ENCODE assay signal across 9 mouse cellular contexts in the genomic region with DNA sequence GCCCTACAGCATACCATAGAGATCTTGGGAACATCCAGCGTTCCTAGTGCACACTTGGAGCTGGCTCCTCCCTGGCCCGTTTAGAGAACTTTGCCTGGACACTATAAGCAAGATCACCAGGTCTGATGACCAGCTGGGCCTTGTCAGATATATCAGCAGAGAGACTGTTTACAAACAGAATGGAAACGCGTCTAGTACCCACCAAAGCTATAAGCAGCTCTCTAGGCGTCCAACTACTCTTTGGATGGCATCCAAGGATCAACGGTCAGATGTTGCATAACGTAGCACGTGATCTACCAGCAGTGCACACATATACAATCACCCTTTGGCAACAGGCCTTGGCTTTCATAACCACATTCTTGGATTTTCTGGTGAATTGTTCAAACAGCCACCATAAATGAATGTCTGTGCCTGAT. TPM values are rescaled to one million over a fixed set of nuclear protein-coding genes. Genes with fewer than 3 reads are reported as not detected.
A peak's percentile ranks its signal among the peaks of the same experiment; 100 is the strongest.
DNase-seq lines count a peak whose midpoint lies in the region; ATAC-seq lines count a peak whose summit lies in the region.
"Had no signal": no experiment of that assay in that cellular context is flagged by ENCODE, and none has a peak within 500 bp of the region (broad histone marks: within the 10 kb centered on the region; RNA-seq: fewer than 3 reads in every experiment).

No protein-coding gene starts in this region.

- H3K4me2 ChIP-seq in liver, embryonic 12.5 days = no peak overlapping the region
- no peak overlapping the region for H3K4me2 ChIP-seq in stomach, embryonic 16.5 days (ENCODE audit: low read depth, low read length)
- H3K4me2 ChIP-seq: limb, embryonic 13.5 days had no signal

- H3K4me3 ChIP-seq in liver, embryonic 12.5 days = no peak overlapping the region
- H3K4me3 ChIP-seq in stomach, embryonic 16.5 days (replicated peaks; ENCODE audit: low read length) = no peak overlapping the region
- H3K4me3 ChIP-seq: limb, embryonic 13.5 days had no signal

- peak; percentile 69 for DNase-seq in adrenal gland, postnatal 10 days
- DNase-seq in adrenal gland, adult 18-20 months (ENCODE audit: low spot score in 2 of 2) = no peak
- DNase-seq in urinary bladder, adult 18-20 months (ENCODE audit: low spot score in 2 of 2) = peak; percentile 33 to 66
- DNase-seq in urinary bladder, postnatal 10 days (ENCODE audit: low spot score) = no peak
- DNase-seq in left cerebral cortex, adult 8-10 months (ENCODE audit: low spot score in 2 of 2) = no peak
- no peak for DNase-seq in embryo, embryonic 9.5 days (ENCODE audit: extremely low spot score)

- H3K9me3 ChIP-seq in liver, embryonic 12.5 days (replicated peaks) = no peaks in the 10 kb centered on the region
- H3K9me3 ChIP-seq in stomach, embryonic 16.5 days (replicated peaks; ENCODE audit: control insufficient read depth, low read length) = no peaks in the 10 kb centered on the region
- H3K9me3 ChIP-seq: limb, embryonic 13.5 days had no signal

- peak; percentile 70 for ATAC-seq in liver, embryonic 12.5 days
- peak; percentile 87 for ATAC-seq in stomach, embryonic 16.5 days (ENCODE audit: insufficient read depth, low FRiP score)

- H3K27ac ChIP-seq in liver, embryonic 12.5 days = 0 out of 2 replicates have a peak overlapping the region, but pooled peaks have one; percentile 30
- peak overlapping the region; percentile 79 for H3K27ac ChIP-seq in stomach, embryonic 16.5 days (ENCODE audit: low read length)
- H3K27ac ChIP-seq: limb, embryonic 13.5 days had no signal

- WGBS in liver, embryonic 12.5 days (ENCODE audit: insufficient replicate concordance) = 68% methylated on average over 8 of the region's 8 CpGs
- WGBS in stomach, embryonic 16.5 days = 37% methylated on average over 8 of the region's 8 CpGs

- no peak overlapping the region for H3K9ac ChIP-seq in liver, embryonic 12.5 days
- no peak overlapping the region for H3K9ac ChIP-seq in stomach, embryonic 16.5 days (ENCODE audit: low read length)
- H3K9ac ChIP-seq: limb, embryonic 13.5 days had no signal

- peaks cover 11% of the 10 kb centered on the region; the same call in 1 of the 2 replicates for H3K4me1 ChIP-seq in liver, embryonic 12.5 days
- peaks cover 23% of the 10 kb centered on the region for H3K4me1 ChIP-seq in stomach, embryonic 16.5 days (ENCODE audit: control insufficient read depth, insufficient read depth, low read length)

- H3K36me3 ChIP-seq in liver, embryonic 12.5 days = no peaks in the 10 kb centered on the region
- H3K36me3 ChIP-seq in stomach, embryonic 16.5 days (ENCODE audit: control insufficient read depth, insufficient read depth, low read length) = no peaks in the 10 kb centered on the region
- H3K36me3 ChIP-seq: limb, embryonic 13.5 days had no signal

- no peaks in the 10 kb centered on the region for H3K27me3 ChIP-seq in liver, embryonic 12.5 days (replicated peaks)
- H3K27me3 ChIP-seq in stomach, embryonic 16.5 days (ENCODE audit: control insufficient read depth, insufficient read depth, low read length) = no peaks in the 10 kb centered on the region
- H3K27me3 ChIP-seq: limb, embryonic 13.5 days had no signal

RNA-seq across cellular contexts. Expression of gene Gclm, which starts 46.4 kb away (rescaled TPM):
- total RNA-seq in adrenal gland, postnatal 10 days (2021) = 100 to 1,000 TPM in 1 of 2 experiments, 10 to 100 TPM in 1; 89.2 to 102 TPM
- total RNA-seq in adrenal gland, adult 18-20 months (2021) = 100 to 1,000 TPM in 1 of 2 experiments, 10 to 100 TPM in 1; 82.6 to 110 TPM
- 596 and 604 TPM in 2 replicates for polyA plus RNA-seq in liver, embryonic 12.5 days (2016; fragmentation: Nextera tagmentation; extraction: Ambion mirVana)
- polyA plus RNA-seq in stomach, embryonic 16.5 days (2015; fragmentation: Nextera tagmentation; extraction: Ambion mirVana) = 60.8 and 69.5 TPM in 2 replicates
- 100 to 1,000 TPM in 1 of 4 experiments, 10 to 100 TPM in 3; 82.3 to 105 (median 88.4) TPM for total RNA-seq in left cerebral cortex, adult 8-10 months (2022)

Comparison
In these comparisons a context has a peak if more than half of its experiments do, and no peak if none do; other contexts are left out.
1. DNase-seq: peak in adrenal gland, postnatal 10 days (single experiment) and urinary bladder, adult 18-20 months (2 of 2); none in adrenal gland, adult 18-20 months (0 of 2), urinary bladder, postnatal 10 days (single experiment), left cerebral cortex, adult 8-10 months (0 of 2) and embryo, embryonic 9.5 days (single experiment).